Mouse (Mus musculus) heart, embryonic 16.5 days (tissue): ENCODE data around the gene Nubpl. TPM values are rescaled to one million over a fixed set of nuclear protein-coding genes. Genes with fewer than 3 reads are reported as not detected.

ENCODE experiments used
- ATAC-seq: fragments of 200-750 bp; cut with Nextera tagmentation; replicated peaks from 2 replicates; pipeline ENCODE4 v1.8.0; 2017; ENCODE audit warnings: moderate number of reproducible peaks; ENCODE audit not compliant: insufficient read depth, low FRiP score; ENCODE audit errors: extremely low read depth
- H3K27ac ChIP-seq: fragments of 300-500 bp; sonication (generic); 2 replicates; pipeline ENCODE4 v1.5.1; 2014; ENCODE audit warnings: mild to moderate bottlenecking, low read length, control low read depth, moderate library complexity
- H3K27me3 ChIP-seq: fragments of 300-500 bp; sonication (generic); 2 replicates; pipeline ENCODE4 v1.6.1; 2014; ENCODE audit warnings: low read length, mixed read lengths; ENCODE audit not compliant: control insufficient read depth, insufficient read depth
- H3K36me3 ChIP-seq: fragments of 300-500 bp; sonication (generic); 2 replicates; pipeline ENCODE4 v1.6.1; 2014; ENCODE audit not compliant: control insufficient read depth, insufficient read depth
- H3K4me1 ChIP-seq: fragments of 300-500 bp; sonication (generic); 2 replicates; pipeline ENCODE4 v1.6.1; 2014; ENCODE audit warnings: low read length, mixed read lengths; ENCODE audit not compliant: control insufficient read depth, insufficient read depth
- H3K4me2 ChIP-seq: fragments of 300-500 bp; sonication (generic); 2 replicates; pipeline ENCODE4 v1.6.1; 2014; ENCODE audit warnings: low read depth, mild to moderate bottlenecking, control low read depth, low read length
- H3K4me3 ChIP-seq: fragments of 300-500 bp; sonication (generic); 2 replicates; pipeline ENCODE4 v1.5.1; 2014; ENCODE audit warnings: mild to moderate bottlenecking, control low read depth, low read length
- H3K9ac ChIP-seq: fragments of 300-500 bp; sonication (generic); 2 replicates; pipeline ENCODE4 v1.6.1; 2014; ENCODE audit warnings: low read length, control low read depth
- H3K9me3 ChIP-seq: fragments of 300-500 bp; sonication (generic); replicated peaks from 2 replicates; pipeline ENCODE4 v1.6.1; 2016; ENCODE audit warnings: low read length; ENCODE audit not compliant: control insufficient read depth
- WGBS: fragments of 180-500 bp; shearing (Covaris S2); extraction: QIAGEN DNeasy Blood & Tissue Kit; methylation state at CpG from one replicate; pipeline ENCODE4 v1.1.7; 2014; 5-methylcytosine and 5-hydroxymethylcytosine counted together
- polyA plus RNA-seq: library from polyadenylated mRNA; unstranded; fragments of >200 nt; fragmentation: Nextera tagmentation; extraction: Ambion mirVana; gene quantifications from 2 replicates; pipeline ENCODE4 v1.2.1, GENCODE M21; 2015

The Nubpl gene
- polyA plus RNA-seq, 1 experiment from 2014 or later, result 10.6 TPM

DNA sequence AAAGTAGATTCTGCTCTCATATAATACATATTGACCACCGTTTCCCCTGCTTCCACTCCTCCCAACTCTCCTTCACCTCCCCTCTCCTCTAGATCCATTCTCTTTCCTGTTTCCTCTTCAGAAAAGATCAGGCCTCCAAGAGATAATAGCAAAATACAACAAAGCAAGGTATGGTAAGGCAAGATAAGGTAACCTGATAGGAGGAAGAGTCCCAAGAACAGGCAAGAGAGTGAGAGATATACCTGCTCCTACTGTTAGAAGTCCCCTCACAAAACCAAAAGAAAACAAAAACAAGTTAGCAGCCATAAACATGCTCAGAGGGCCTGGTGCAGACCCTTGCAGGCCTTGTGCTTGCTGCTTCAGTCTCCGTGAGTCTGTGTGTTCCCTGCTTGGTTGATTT is 49.1 kb downstream of the Nubpl start:
- Histone ChIP-seq H3K9me3 (no peaks in the 10 kb centered on the region), H3K27ac (no peak overlapping the region), H3K4me1 (no peaks in the 10 kb centered on the region), H3K4me3 (no peak overlapping the region), H3K9ac (no peak overlapping the region), H3K27me3 (no peaks in the 10 kb centered on the region), H3K4me2 (no peak overlapping the region), H3K36me3 (peaks cover 3% of the 10 kb centered on the region; the same call in 1 of the 2 replicates)
- 71% methylated on average over 2 of the region's 2 CpGs for WGBS
- no peak for ATAC-seq

DNA sequence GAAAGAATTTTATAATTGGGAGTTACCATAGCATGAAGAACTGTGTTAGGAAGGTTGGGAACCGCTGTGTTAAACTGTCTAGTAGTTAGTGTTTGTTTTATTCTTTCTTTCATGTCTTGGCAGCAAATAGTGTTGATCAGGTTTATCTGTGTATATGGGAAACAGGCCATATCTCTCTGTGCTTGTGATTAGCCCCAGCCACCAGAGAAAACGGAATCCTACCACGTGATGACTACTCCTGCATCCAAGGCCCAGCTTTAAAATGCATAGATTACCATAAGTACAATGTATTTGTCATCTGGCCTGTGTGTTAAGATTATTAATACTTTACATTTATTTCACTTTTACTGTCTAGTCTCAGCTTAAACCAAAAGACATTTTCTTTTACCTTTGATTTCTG is 51.9 kb downstream of the Nubpl start:
- no peak overlapping the region for H3K27ac ChIP-seq
- no peak overlapping the region for H3K9ac ChIP-seq
- H3K4me3 ChIP-seq, result no peak overlapping the region
- H3K4me2 ChIP-seq, result no peak overlapping the region
- H3K27me3 ChIP-seq, result no peaks in the 10 kb centered on the region
- H3K36me3 ChIP-seq, result no peaks in the 10 kb centered on the region
- no peaks in the 10 kb centered on the region for H3K9me3 ChIP-seq
- 0 out of 2 replicates have a peak, but pooled peaks have one; percentile 18 for ATAC-seq
- no peaks in the 10 kb centered on the region for H3K4me1 ChIP-seq
- WGBS, result 46% methylated on average over 3 of the region's 3 CpGs

DNA sequence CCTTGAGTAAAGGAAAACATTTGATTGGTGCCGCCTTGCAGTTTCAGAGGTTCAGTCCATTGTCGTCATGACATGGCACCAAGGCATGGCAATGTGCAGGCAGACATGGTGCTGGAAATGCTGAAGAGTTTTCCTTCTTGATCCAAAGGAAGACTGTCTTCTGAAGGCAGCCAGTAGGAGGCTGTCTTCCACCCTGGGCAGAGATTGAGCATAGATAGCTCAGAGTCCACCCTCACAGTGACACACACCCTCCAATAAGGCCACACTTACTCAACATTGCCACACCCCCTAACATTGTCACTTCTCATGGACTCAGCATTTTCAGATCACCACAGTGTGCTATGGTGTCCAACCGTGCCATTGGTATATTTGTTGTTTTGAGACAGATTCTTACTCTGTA is 54.5 kb downstream of the Nubpl start:
- Histone ChIP-seq H3K4me1 (no peaks in the 10 kb centered on the region), H3K9me3 (no peaks in the 10 kb centered on the region), H3K4me2 (no peak overlapping the region), H3K27me3 (no peaks in the 10 kb centered on the region), H3K4me3 (no peak overlapping the region), H3K9ac (no peak overlapping the region), H3K27ac (no peak overlapping the region), H3K36me3 (no peaks in the 10 kb centered on the region)
- ATAC-seq, result no peak
- whole genome bisulfite sequencing, result over 99% methylated on average over 3 of the region's 3 CpGs

DNA sequence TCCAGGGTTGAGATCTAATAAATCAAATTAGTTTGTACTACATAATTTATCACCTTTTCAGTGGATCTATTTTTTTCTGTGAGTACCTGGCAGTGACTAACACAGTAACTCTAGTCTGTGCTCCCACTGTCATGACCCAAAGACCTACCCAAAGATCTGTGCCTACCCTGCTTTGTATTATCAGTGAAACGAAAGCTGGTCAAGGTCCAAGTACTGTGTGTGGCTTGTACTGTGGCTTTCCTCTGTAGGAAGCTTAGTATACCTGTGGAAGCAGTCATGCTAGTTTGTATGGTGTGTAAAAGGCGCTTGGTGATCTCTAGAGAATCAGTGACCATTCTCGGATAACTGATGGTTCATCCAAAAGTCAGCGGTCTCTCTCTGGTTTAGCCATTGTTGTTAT is 57.4 kb downstream of the Nubpl start:
- 90% methylated on average over 4 of the region's 4 CpGs for WGBS
- Histone ChIP-seq H3K4me1 (no peaks in the 10 kb centered on the region), H3K4me2 (no peak overlapping the region), H3K9me3 (no peaks in the 10 kb centered on the region), H3K36me3 (no peaks in the 10 kb centered on the region), H3K9ac (no peak overlapping the region), H3K27me3 (no peaks in the 10 kb centered on the region), H3K4me3 (no peak overlapping the region), H3K27ac (no peak overlapping the region)
- no peak for ATAC-seq

DNA sequence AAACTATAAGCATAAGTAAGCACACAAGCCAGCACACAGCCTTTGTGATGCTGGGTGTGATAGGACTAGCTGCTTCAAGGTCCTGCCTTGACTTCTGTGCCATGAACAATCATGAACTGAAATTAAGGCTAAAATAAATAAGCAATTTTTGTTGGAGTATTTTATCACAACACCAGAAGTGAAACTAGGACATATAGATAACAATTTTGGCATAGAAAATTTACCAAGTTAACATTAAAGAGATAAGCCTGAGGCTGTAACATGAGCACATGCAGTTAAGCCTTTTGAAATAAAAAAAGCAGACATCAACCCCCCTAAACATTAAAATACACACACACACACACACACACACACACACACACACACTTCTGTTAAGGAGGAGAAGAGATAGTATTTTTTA is 66.9 kb downstream of the Nubpl start:
- H3K4me3 ChIP-seq, result no peak overlapping the region
- no peak overlapping the region for H3K27ac ChIP-seq
- H3K9ac ChIP-seq, result no peak overlapping the region
- no peaks in the 10 kb centered on the region for H3K4me1 ChIP-seq
- H3K9me3 ChIP-seq, result 0 out of 2 replicates have a peak, but pooled peaks cover 4% of the 10 kb centered on the region
- no peaks in the 10 kb centered on the region for H3K36me3 ChIP-seq
- H3K27me3 ChIP-seq, result no peaks in the 10 kb centered on the region
- H3K4me2 ChIP-seq, result no peak overlapping the region
- no peak for ATAC-seq

DNA sequence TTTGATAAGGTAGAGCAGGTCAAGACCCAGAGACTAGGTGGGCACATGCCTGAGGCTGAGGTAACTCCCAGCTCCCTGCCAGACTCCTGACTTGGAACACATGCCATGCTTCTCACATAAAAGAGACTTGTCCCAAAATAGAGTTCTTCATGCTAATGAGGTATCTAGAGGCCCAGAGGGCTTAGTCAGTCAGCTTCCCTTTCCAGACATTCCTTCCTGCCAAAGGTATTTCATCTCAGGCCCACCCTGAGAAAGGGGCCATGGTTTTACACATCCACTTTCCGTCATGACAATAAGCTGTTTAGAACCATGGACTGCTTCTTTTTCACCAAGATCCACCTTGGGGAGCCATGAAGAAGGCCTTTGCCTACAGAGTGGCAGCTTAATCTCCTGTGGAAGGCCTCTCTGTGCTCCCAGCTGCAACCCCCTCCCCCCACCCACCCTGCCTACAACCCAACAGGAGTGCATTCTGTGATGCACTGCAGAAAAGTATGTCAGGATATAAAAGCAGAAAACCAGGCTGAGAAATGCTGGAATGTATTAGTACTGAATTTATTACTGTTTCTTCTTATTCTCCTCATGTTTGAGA is 88.8 kb downstream of the Nubpl start:
- Histone ChIP-seq H3K27me3 (no peaks in the 10 kb centered on the region), H3K9me3 (no peaks in the 10 kb centered on the region), H3K4me2 (no peak overlapping the region), H3K4me3 (no peak overlapping the region), H3K9ac (no peak overlapping the region), H3K36me3 (no peaks in the 10 kb centered on the region), H3K27ac (peak overlapping the region; percentile 45), H3K4me1 (peaks cover 12% of the 10 kb centered on the region)
- 0 out of 2 replicates have a peak, but pooled peaks have one; percentile 32 for ATAC-seq
- WGBS, result 45% methylated on average over 1 of the region's 1 CpGs

DNA sequence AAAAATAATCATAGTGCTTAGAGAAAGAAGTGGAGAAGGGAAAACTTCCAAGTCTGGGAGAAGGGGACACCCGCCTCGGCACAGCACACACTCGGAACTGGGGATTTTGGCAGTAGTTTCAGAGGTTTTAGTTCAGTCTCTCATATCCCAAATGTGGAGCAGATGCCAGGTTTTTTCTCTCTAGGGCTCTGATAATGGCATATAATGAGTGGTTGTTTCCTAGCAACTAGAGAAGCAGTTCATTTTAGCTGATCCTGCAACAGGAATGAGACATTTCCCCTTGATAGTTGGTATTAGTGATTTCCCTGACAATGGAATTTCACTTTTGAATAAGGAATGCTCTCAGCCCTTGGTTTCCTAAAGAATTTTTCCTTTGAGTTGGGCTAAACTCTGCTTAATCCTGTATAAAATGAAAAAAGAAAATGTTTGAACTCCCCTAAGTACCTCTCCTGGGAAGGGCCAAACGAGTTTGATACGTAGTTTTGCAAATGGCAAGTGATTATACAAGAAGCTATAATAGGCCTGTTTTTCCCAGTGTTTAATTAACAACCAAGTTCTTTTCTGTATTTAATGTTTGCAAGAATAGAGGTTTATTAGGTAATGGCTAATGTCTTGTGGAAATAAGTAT is 89.5 kb downstream of the Nubpl start:
- H3K9ac ChIP-seq, result no peak overlapping the region

DNA sequence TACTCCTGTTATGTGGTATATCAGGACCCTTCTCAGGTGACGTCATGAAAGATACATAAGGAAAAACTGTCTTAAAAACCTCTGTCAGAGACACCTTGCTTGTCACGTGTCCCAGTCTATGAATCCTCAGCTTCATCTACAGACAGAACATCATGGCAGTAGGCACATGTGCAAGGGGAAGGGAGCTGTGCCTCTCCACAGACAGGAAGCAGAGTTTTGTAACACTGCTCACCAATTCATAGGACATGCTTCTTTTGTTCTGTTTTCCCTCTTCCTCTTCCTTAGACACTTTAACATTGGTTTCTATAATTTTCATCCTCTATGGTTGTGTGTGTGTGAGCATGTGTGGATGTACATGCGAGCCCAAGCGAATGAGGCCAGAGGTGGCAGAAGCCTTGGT is 100.9 kb downstream of the Nubpl start:
- no peak overlapping the region for H3K4me3 ChIP-seq
- no peaks in the 10 kb centered on the region for H3K27me3 ChIP-seq
- ATAC-seq, result no peak
- no peaks in the 10 kb centered on the region for H3K36me3 ChIP-seq
- H3K9ac ChIP-seq, result no peak overlapping the region
- no peak overlapping the region for H3K4me2 ChIP-seq
- H3K4me1 ChIP-seq, result no peaks in the 10 kb centered on the region
- H3K27ac ChIP-seq, result no peak overlapping the region
- WGBS, result 81% methylated on average over 4 of the region's 4 CpGs
- no peaks in the 10 kb centered on the region for H3K9me3 ChIP-seq

More for the DNA sequence above, 89.5 kb downstream of the Nubpl start:
- H3K27ac ChIP-seq, result no peak overlapping the region
- H3K36me3 ChIP-seq, result no peaks in the 10 kb centered on the region
- ATAC-seq, result 0 out of 2 replicates have a peak, but pooled peaks have one; percentile 41
- H3K4me3 ChIP-seq, result no peak overlapping the region
- H3K4me2 ChIP-seq, result no peak overlapping the region
- no peaks in the 10 kb centered on the region for H3K27me3 ChIP-seq
- WGBS, result 55% methylated on average over 5 of the region's 5 CpGs
- peaks cover 12% of the 10 kb centered on the region for H3K4me1 ChIP-seq
- no peaks in the 10 kb centered on the region for H3K9me3 ChIP-seq

DNA sequence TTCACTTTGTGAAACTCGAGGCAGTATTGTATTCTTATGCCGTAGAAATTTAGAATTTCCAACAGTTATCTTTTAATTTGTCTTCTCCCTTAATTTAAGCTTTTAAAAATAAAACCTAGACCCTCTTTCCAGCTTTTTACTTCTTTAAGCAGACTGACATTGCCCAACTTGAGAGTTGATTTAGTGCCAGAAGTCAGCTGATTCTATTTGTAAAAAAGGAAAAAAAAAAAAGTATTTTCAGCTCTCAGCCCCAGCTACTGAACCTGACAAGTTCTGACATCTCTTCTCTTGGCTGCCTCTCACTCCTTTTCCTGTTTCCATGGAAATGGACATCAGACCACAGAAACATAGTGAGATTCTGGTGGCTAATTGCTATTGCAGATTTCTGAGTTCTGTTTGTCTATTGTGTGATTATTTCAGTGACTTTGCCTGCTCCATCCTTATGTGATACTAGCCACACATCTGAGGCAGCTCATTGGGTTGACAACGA is 111.6 kb downstream of the Nubpl start:
- Histone ChIP-seq H3K36me3 (no peaks in the 10 kb centered on the region), H3K27me3 (no peaks in the 10 kb centered on the region), H3K27ac (no peak overlapping the region), H3K4me1 (no peaks in the 10 kb centered on the region), H3K4me3 (no peak overlapping the region), H3K9me3 (no peaks in the 10 kb centered on the region), H3K9ac (no peak overlapping the region), H3K4me2 (no peak overlapping the region)
- no peak for ATAC-seq
- 59% methylated on average over 3 of the region's 3 CpGs for WGBS
